Comparison of ENCODE assay signal across 18 mouse cellular contexts in genomic region chr10:88321739-88322138, GRCm38 (mm10). TPM values are rescaled to one million over a fixed set of nuclear protein-coding genes. Genes with fewer than 3 reads are reported as not detected.
DNase-seq lines count a peak whose midpoint lies in the region; ATAC-seq lines count a peak whose summit lies in the region.
"Had no signal": no experiment of that assay in that cellular context is flagged by ENCODE, and none has a peak within 500 bp of the region (broad histone marks: within the 10 kb centered on the region; RNA-seq: fewer than 3 reads in every experiment).

No protein-coding gene starts in this region.

- 76% methylated on average over 5 of the region's 5 CpGs for WGBS in lung, embryonic 16.5 days
- WGBS in stomach, embryonic 15.5 days: 82% methylated on average over 5 of the region's 5 CpGs

- H3K36me3 ChIP-seq in lung, embryonic 16.5 days (ENCODE audit: control insufficient read depth, insufficient read depth, low read length): peaks cover 3% of the 10 kb centered on the region
- no peaks in the 10 kb centered on the region for H3K36me3 ChIP-seq in stomach, embryonic 15.5 days
- H3K36me3 ChIP-seq: forebrain, embryonic 15.5 days; liver, embryonic 12.5 days; neural tube, embryonic 12.5 days had no signal

- H3K4me1 ChIP-seq in lung, embryonic 16.5 days (replicated peaks; ENCODE audit: control insufficient read depth, insufficient read depth, low read length): peaks cover 4% of the 10 kb centered on the region
- H3K4me1 ChIP-seq in stomach, embryonic 15.5 days: 0 out of 2 replicates have a peak, but pooled peaks cover 6% of the 10 kb centered on the region
- H3K4me1 ChIP-seq: liver, embryonic 12.5 days; megakaryocyte, embryonic 14.5 days had no signal

- H3K9ac ChIP-seq in lung, embryonic 16.5 days (ENCODE audit: low read length): no peak overlapping the region
- H3K9ac ChIP-seq in stomach, embryonic 15.5 days: no peak overlapping the region
- H3K9ac ChIP-seq: forebrain, embryonic 15.5 days; hindbrain, embryonic 14.5 days; liver, embryonic 12.5 days; neural tube, embryonic 12.5 days had no signal

- no peaks in the 10 kb centered on the region for H3K27me3 ChIP-seq in lung, embryonic 16.5 days (ENCODE audit: control insufficient read depth, insufficient read depth, low read depth, low read length)
- no peaks in the 10 kb centered on the region for H3K27me3 ChIP-seq in stomach, embryonic 15.5 days (replicated peaks)
- H3K27me3 ChIP-seq: forebrain, embryonic 15.5 days; liver, embryonic 12.5 days; neural tube, embryonic 12.5 days had no signal

- no peak for ATAC-seq in lung, embryonic 16.5 days (ENCODE audit: low read depth)
- no peak for ATAC-seq in stomach, embryonic 15.5 days (ENCODE audit: insufficient read depth, low FRiP score, low read depth)

- H3K4me2 ChIP-seq in lung, embryonic 16.5 days (ENCODE audit: low read depth, low read length): peak overlapping the region; percentile 6; the same call in 1 of the 2 replicates
- H3K4me2 ChIP-seq in stomach, embryonic 15.5 days: no peak overlapping the region
- H3K4me2 ChIP-seq: forebrain, embryonic 15.5 days; hindbrain, embryonic 14.5 days; liver, embryonic 12.5 days; neural tube, embryonic 12.5 days had no signal

- no peaks in the 10 kb centered on the region for H3K9me3 ChIP-seq in lung, embryonic 16.5 days (ENCODE audit: control insufficient read depth, low read length)
- no peaks in the 10 kb centered on the region for H3K9me3 ChIP-seq in stomach, embryonic 15.5 days
- H3K9me3 ChIP-seq: forebrain, embryonic 15.5 days; liver, embryonic 12.5 days; megakaryocyte, embryonic 14.5 days; neural tube, embryonic 12.5 days had no signal

- H3K27ac ChIP-seq in lung, embryonic 16.5 days (ENCODE audit: low read length): peak overlapping the region; percentile 55
- 0 out of 2 replicates have a peak overlapping the region, but pooled peaks have one; percentile 51 for H3K27ac ChIP-seq in stomach, embryonic 15.5 days
- H3K27ac ChIP-seq: forebrain, embryonic 15.5 days; heart, adult 2 months; hindbrain, embryonic 14.5 days; liver, embryonic 12.5 days; neural tube, embryonic 12.5 days had no signal

- no peak for DNase-seq in lung, postnatal 4 days
- DNase-seq in ES-CJ7 (ENCODE audit: low read depth, low spot score): peak; percentile 32
- peak; percentile 28 for DNase-seq in adipocyte (ENCODE audit: low spot score)
- no peak for DNase-seq in gastrocnemius, postnatal 25 days
- no peak for DNase-seq in adrenal gland, adult 18-20 months (ENCODE audit: low spot score in 2 of 2)
- DNase-seq: adrenal gland, postnatal 10 days; cerebellum, adult 2 months; kidney, adult 2 months; kidney, postnatal 36 days; right cerebral cortex, postnatal 4 days had no signal

- no peak overlapping the region for H3K4me3 ChIP-seq in lung, embryonic 16.5 days (ENCODE audit: low read length)
- H3K4me3 ChIP-seq in stomach, embryonic 15.5 days (replicated peaks): no peak overlapping the region
- H3K4me3 ChIP-seq: forebrain, embryonic 15.5 days; heart, adult 2 months; liver, embryonic 12.5 days; megakaryocyte, embryonic 14.5 days; neural tube, embryonic 12.5 days had no signal

RNA-seq across cellular contexts. Expression of gene Dram1, which starts 57.1 kb away (rescaled TPM):
- 128 and 151 TPM in 2 replicates for polyA plus RNA-seq in lung, embryonic 16.5 days (2015; fragmentation: Nextera tagmentation; extraction: Ambion mirVana)
- polyA plus RNA-seq in stomach, embryonic 15.5 days (2015; fragmentation: Nextera tagmentation; extraction: Ambion mirVana): 6.4 and 7.9 TPM in 2 replicates
- total RNA-seq in gastrocnemius, postnatal 25 days (2021): 1 to 10 TPM; 1.2 to 5.5 TPM
- total RNA-seq in adrenal gland, adult 18-20 months (2021): 10 to 100 TPM in 1 of 2 experiments, 1 to 10 TPM in 1; 7.4 to 22.3 TPM

RNA-seq across cellular contexts. Expression of gene Gnptab, which starts 57.2 kb away (rescaled TPM):
- polyA plus RNA-seq in lung, embryonic 16.5 days (2015; fragmentation: Nextera tagmentation; extraction: Ambion mirVana): 16.8 and 18.1 TPM in 2 replicates
- polyA plus RNA-seq in stomach, embryonic 15.5 days (2015; fragmentation: Nextera tagmentation; extraction: Ambion mirVana): 9.9 and 11.6 TPM in 2 replicates
- total RNA-seq in gastrocnemius, postnatal 25 days (2021): 10 to 100 TPM; 15.4 to 15.8 TPM
- total RNA-seq in adrenal gland, adult 18-20 months (2021): 10 to 100 TPM; 29.2 to 36.0 TPM

Comparison
In these comparisons a context has a peak if more than half of its experiments do, and no peak if none do; other contexts are left out.
1. DNase-seq: peak in ES-CJ7 (single experiment) and adipocyte (single experiment); none in lung, postnatal 4 days (0 of 2), gastrocnemius, postnatal 25 days (single experiment) and adrenal gland, adult 18-20 months (0 of 2).